Mouse (Mus musculus) forebrain, embryonic 16.5 days (tissue): ENCODE data around the gene Lenep. TPM values are rescaled to one million over a fixed set of nuclear protein-coding genes. Genes with fewer than 3 reads are reported as not detected.

Experiments used
- ATAC-seq: fragments of 200-750 bp; cut with Nextera tagmentation; 2 replicates; pipeline ENCODE4 v1.8.0; 2017; ENCODE audit warnings: mild to moderate bottlenecking, moderate library complexity
- H3K27ac ChIP-seq: fragments of 300-500 bp; sonication (generic); 2 replicates; pipeline ENCODE4 v1.5.1; 2014; ENCODE audit warnings: low read length, control low read depth
- H3K27me3 ChIP-seq: fragments of 300-500 bp; sonication (generic); replicated peaks from 2 replicates; pipeline ENCODE4 v1.6.1; 2014; ENCODE audit warnings: low read length; ENCODE audit not compliant: control insufficient read depth, insufficient read depth
- H3K36me3 ChIP-seq: fragments of 300-500 bp; sonication (generic); 2 replicates; pipeline ENCODE4 v1.6.1; 2014; ENCODE audit not compliant: control insufficient read depth, insufficient read depth
- H3K4me1 ChIP-seq: fragments of 300-500 bp; sonication (generic); replicated peaks from 2 replicates; pipeline ENCODE4 v1.6.1; 2014; ENCODE audit warnings: low read length; ENCODE audit not compliant: control insufficient read depth, insufficient read depth
- H3K4me2 ChIP-seq: fragments of 300-500 bp; sonication (generic); 2 replicates; pipeline ENCODE4 v1.6.1; 2014; ENCODE audit warnings: mild to moderate bottlenecking, low read length, control low read depth
- H3K4me3 ChIP-seq: fragments of 300-500 bp; sonication (generic); replicated peaks from 2 replicates; pipeline ENCODE4 v1.5.1; 2014; ENCODE audit warnings: mild to moderate bottlenecking, low read length, control low read depth
- H3K9ac ChIP-seq: fragments of 300-500 bp; sonication (generic); replicated peaks from 2 replicates; pipeline ENCODE4 v1.6.1; 2014; ENCODE audit warnings: low read depth, low read length, control low read depth
- H3K9me3 ChIP-seq: fragments of 300-500 bp; sonication (generic); 2 replicates; pipeline ENCODE4 v1.6.1; 2016; ENCODE audit warnings: low read length; ENCODE audit not compliant: control insufficient read depth
- WGBS: fragments of 180-500 bp; shearing (Covaris S2); extraction: QIAGEN DNeasy Blood & Tissue Kit; methylation state at CpG from one replicate; pipeline ENCODE4 v1.1.7; 2014; 5-methylcytosine and 5-hydroxymethylcytosine counted together
- polyA plus RNA-seq: library from polyadenylated mRNA; unstranded; fragments of >200 nt; fragmentation: Nextera tagmentation; extraction: Ambion mirVana; gene quantifications from 2 replicates; pipeline ENCODE4 v1.2.1, GENCODE M21; 2015

Gene Lenep
- polyA plus RNA-seq, 1 experiment from 2014 or later: 0.77 TPM

GRCm38 (mm10) chr3:89388134-89388881 is 14.3 kb downstream of the Lenep start:
- H3K27me3 ChIP-seq: no peaks in the 10 kb centered on the region
- no peak overlapping the region for H3K27ac ChIP-seq
- H3K4me1 ChIP-seq: peaks cover 34% of the 10 kb centered on the region
- 58% methylated on average over 11 of the region's 11 CpGs for WGBS
- ATAC-seq: peak; percentile 16
- H3K36me3 ChIP-seq: no peaks in the 10 kb centered on the region
- no peak overlapping the region for H3K9ac ChIP-seq
- H3K4me2 ChIP-seq: no peak overlapping the region
- H3K9me3 ChIP-seq: no peaks in the 10 kb centered on the region
- H3K4me3 ChIP-seq: no peak overlapping the region

- no peaks in the 10 kb centered on the region for H3K27me3 ChIP-seq
- no peaks in the 10 kb centered on the region for H3K9me3 ChIP-seq
- H3K4me2 ChIP-seq: no peak overlapping the region
- no peak overlapping the region for H3K9ac ChIP-seq
- no peak overlapping the region for H3K4me3 ChIP-seq
- no peak for ATAC-seq
- peaks cover 27% of the 10 kb centered on the region for H3K4me1 ChIP-seq
- H3K27ac ChIP-seq: no peak overlapping the region
- 76% methylated on average over 11 of the region's 11 CpGs for WGBS
- H3K36me3 ChIP-seq: no peaks in the 10 kb centered on the region
Measured at GRCm38 (mm10) chr3:89387632-89388031, 15.0 kb downstream of the Lenep start.

DNA sequence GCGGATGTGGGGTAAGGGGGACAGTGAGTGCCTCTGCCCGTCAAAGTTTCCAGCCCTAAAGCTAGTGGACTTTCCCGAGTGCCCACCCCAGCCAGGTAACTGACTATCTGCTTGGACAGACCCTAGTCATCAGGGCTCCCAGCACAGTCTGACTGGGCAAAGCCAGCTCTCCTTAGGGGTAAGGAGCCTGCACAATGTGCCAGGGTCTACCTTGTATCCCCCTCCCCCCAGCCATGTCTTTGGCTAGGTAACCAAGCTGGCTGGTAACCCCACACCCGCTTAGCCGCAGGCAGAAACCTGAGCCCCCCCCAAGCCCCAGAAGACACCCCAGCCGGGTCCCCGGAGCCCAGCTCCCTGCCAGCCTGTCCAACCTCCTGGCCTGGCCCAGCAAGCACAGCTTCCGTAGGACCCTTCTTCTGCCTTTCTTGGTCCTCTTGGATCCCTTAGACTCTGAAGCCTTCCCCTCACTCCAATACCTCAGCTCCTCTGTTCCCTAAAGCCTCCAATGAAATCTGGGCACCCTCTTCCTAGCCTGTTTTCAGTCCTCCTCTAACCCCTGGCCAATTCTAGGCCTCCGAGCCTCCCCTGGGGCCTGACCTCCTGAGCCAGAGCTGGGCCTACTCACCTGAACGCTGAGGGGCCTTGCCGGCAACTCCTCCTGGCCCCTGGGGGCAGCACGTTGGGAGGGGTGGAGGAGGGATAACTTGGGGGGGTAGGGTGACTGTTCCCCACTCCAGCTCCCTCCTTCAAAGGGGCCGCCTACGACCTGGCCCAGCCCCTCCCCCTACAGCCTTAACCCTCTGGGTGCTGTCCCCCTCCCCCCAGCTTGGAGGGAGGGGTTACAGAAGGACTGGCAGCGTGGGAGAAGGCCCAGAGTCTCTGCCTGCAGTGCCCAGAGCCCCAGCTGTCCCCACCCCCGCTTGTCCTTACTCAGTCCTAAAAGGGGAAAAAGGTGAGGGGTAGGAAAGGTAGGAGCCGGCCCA is 15.9 kb downstream of the Lenep start:
- no peak overlapping the region for H3K27ac ChIP-seq
- no peaks in the 10 kb centered on the region for H3K36me3 ChIP-seq
- H3K9me3 ChIP-seq: no peaks in the 10 kb centered on the region
- H3K4me1 ChIP-seq: peaks cover 18% of the 10 kb centered on the region
- H3K4me2 ChIP-seq: no peak overlapping the region
- no peak for ATAC-seq
- 59% methylated on average over 17 of the region's 17 CpGs for WGBS
- H3K9ac ChIP-seq: no peak overlapping the region
- H3K4me3 ChIP-seq: no peak overlapping the region
- H3K27me3 ChIP-seq: no peaks in the 10 kb centered on the region

- no peak for ATAC-seq
- no peaks in the 10 kb centered on the region for H3K36me3 ChIP-seq
- 41% methylated on average over 8 of the region's 11 CpGs for WGBS
- peaks cover 6% of the 10 kb centered on the region for H3K4me1 ChIP-seq
- H3K4me3 ChIP-seq: no peak overlapping the region
- H3K4me2 ChIP-seq: no peak overlapping the region
- no peak overlapping the region for H3K27ac ChIP-seq
- no peak overlapping the region for H3K9ac ChIP-seq
- H3K27me3 ChIP-seq: no peaks in the 10 kb centered on the region
- H3K9me3 ChIP-seq: no peaks in the 10 kb centered on the region
Measured at GRCm38 (mm10) chr3:89385451-89385850, 17.1 kb downstream of the Lenep start.

- no peak overlapping the region for H3K27ac ChIP-seq
- ATAC-seq: no peak
- H3K4me3 ChIP-seq: no peak overlapping the region
- H3K9ac ChIP-seq: no peak overlapping the region
- peaks cover 6% of the 10 kb centered on the region for H3K4me1 ChIP-seq
- H3K4me2 ChIP-seq: no peak overlapping the region
- WGBS: 53% methylated on average over 12 of the region's 12 CpGs
- H3K36me3 ChIP-seq: no peaks in the 10 kb centered on the region
- no peaks in the 10 kb centered on the region for H3K27me3 ChIP-seq
- no peaks in the 10 kb centered on the region for H3K9me3 ChIP-seq
Measured at GRCm38 (mm10) chr3:89384331-89385076, 18.1 kb downstream of the Lenep start.

- Histone ChIP-seq H3K27me3 (no peaks in the 10 kb centered on the region), H3K4me1 (peaks cover 9% of the 10 kb centered on the region), H3K36me3 (no peaks in the 10 kb centered on the region), H3K4me2 (no peak overlapping the region), H3K27ac (no peak overlapping the region), H3K9me3 (no peaks in the 10 kb centered on the region), H3K9ac (no peak overlapping the region), H3K4me3 (no peak overlapping the region)
- WGBS: 90% methylated on average over 5 of the region's 5 CpGs
- ATAC-seq: no peak
Measured at GRCm38 (mm10) chr3:89383651-89384255, 18.8 kb downstream of the Lenep start.

DNA sequence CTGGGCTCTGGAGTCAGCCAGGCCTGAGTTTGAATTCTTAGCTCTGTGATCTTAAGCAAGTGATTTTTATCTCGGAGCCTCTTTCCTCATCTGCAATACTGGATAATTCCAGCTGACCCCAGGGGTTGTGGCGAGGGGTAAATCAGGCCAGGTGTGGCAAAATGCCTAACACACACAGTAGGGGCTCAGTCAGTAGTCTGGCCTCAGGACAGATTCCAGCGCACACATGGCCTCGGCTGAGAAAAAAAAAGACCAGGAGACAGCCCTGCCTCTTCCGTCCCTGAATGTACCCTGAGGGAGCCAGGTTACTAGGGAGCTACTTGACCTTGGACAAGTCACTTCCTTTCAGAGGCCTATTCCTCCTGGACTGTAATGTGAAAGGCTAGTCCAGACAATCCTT is 19.6 kb downstream of the Lenep start:
- no peaks in the 10 kb centered on the region for H3K27me3 ChIP-seq
- no peak overlapping the region for H3K4me3 ChIP-seq
- no peak overlapping the region for H3K27ac ChIP-seq
- peaks cover 11% of the 10 kb centered on the region for H3K4me1 ChIP-seq
- H3K4me2 ChIP-seq: no peak overlapping the region
- H3K36me3 ChIP-seq: no peaks in the 10 kb centered on the region
- no peaks in the 10 kb centered on the region for H3K9me3 ChIP-seq
- no peak overlapping the region for H3K9ac ChIP-seq
- WGBS: 83% methylated on average over 5 of the region's 5 CpGs
- no peak for ATAC-seq

- 87% methylated on average over 9 of the region's 9 CpGs for WGBS
- ATAC-seq: no peak
- Histone ChIP-seq H3K4me1 (peaks cover 12% of the 10 kb centered on the region), H3K27me3 (no peaks in the 10 kb centered on the region), H3K36me3 (no peaks in the 10 kb centered on the region), H3K4me2 (no peak overlapping the region), H3K4me3 (no peak overlapping the region), H3K9ac (no peak overlapping the region), H3K9me3 (no peaks in the 10 kb centered on the region), H3K27ac (no peak overlapping the region)
Measured at GRCm38 (mm10) chr3:89382033-89382882, 20.3 kb downstream of the Lenep start.
